Mouse (Mus musculus): Measurements from ENCODE around the gene Vrk2. TPM values are rescaled to one million over a fixed set of nuclear protein-coding genes. Genes with fewer than 3 reads are reported as not detected.
A peak's percentile ranks its signal among the peaks of the same experiment; 100 is the strongest.

Gene Vrk2
- polyA plus RNA-seq (2014; fragmentation: Nextera tagmentation; extraction: Ambion mirVana) = 2.4 and 3.4 TPM in 2 replicates

GRCm38 (mm10) chr11:26593061-26594059 lies at the start of gene Vrk2, which contains the start of gene Gm6899:
TSS of gene Vrk2 (minus strand) at chr11:26593999.
TSS of gene Gm6899 (plus strand) at chr11:26593241.
- H3K9me3 ChIP-seq (ENCODE audit: control insufficient read depth, low read length) = no peaks in the 10 kb centered on the region
- peak within 1 kb of the TSS; percentile 54 for H3K4me3 ChIP-seq (ENCODE audit: low read depth, low read length)
- H3K9ac ChIP-seq (replicated peaks; ENCODE audit: low read depth, low read length) = peak within 1 kb of the TSS; percentile 59
- under 1% methylated on average over 58 of the region's 60 CpGs for WGBS
- H3K4me1 ChIP-seq (ENCODE audit: control insufficient read depth, insufficient read depth, low read length) = peaks cover 5% of the 10 kb centered on the region; the same call in 1 of the 2 replicates
- H3K4me2 ChIP-seq (ENCODE audit: low read depth, low read length) = peak within 1 kb of the TSS; percentile 92
- ATAC-seq (ENCODE audit: low read depth) = peak; percentile 97
- H3K36me3 ChIP-seq (ENCODE audit: control insufficient read depth, insufficient read depth, low read length) = no peaks in the 10 kb centered on the region
- no peaks in the 10 kb centered on the region for H3K27me3 ChIP-seq (ENCODE audit: control insufficient read depth, insufficient read depth, low read length)
- no peak within 1 kb of the TSS for H3K27ac ChIP-seq (ENCODE audit: low read depth, low read length)

- no peaks in the 10 kb centered on the region for H3K9me3 ChIP-seq (ENCODE audit: control insufficient read depth, low read length)
- H3K4me2 ChIP-seq (ENCODE audit: low read depth, low read length) = no peak overlapping the region
- no peak overlapping the region for H3K27ac ChIP-seq (ENCODE audit: low read depth, low read length)
- no peaks in the 10 kb centered on the region for H3K4me1 ChIP-seq (ENCODE audit: control insufficient read depth, insufficient read depth, low read length)
- H3K36me3 ChIP-seq (ENCODE audit: control insufficient read depth, insufficient read depth, low read length) = no peaks in the 10 kb centered on the region
- WGBS = 97% methylated on average over 1 of the region's 1 CpGs
- no peak overlapping the region for H3K4me3 ChIP-seq (ENCODE audit: low read depth, low read length)
- no peak overlapping the region for H3K9ac ChIP-seq (replicated peaks; ENCODE audit: low read depth, low read length)
- no peak for ATAC-seq (ENCODE audit: low read depth)
- H3K27me3 ChIP-seq (ENCODE audit: control insufficient read depth, insufficient read depth, low read length) = no peaks in the 10 kb centered on the region
These were observed 48.3 kb upstream of the Vrk2 start for GRCm38 (mm10) chr11:26642141-26642540.

GRCm38 (mm10) chr11:26640314-26640785 lies 46.6 kb upstream of the Vrk2 start:
- 79% methylated on average over 8 of the region's 8 CpGs for WGBS
- H3K27ac ChIP-seq (ENCODE audit: low read depth, low read length) = no peak overlapping the region
- no peaks in the 10 kb centered on the region for H3K36me3 ChIP-seq (ENCODE audit: control insufficient read depth, insufficient read depth, low read length)
- H3K4me3 ChIP-seq (ENCODE audit: low read depth, low read length) = no peak overlapping the region
- H3K27me3 ChIP-seq (ENCODE audit: control insufficient read depth, insufficient read depth, low read length) = no peaks in the 10 kb centered on the region
- no peak overlapping the region for H3K4me2 ChIP-seq (ENCODE audit: low read depth, low read length)
- no peak for ATAC-seq (ENCODE audit: low read depth)
- no peak overlapping the region for H3K9ac ChIP-seq (replicated peaks; ENCODE audit: low read depth, low read length)
- no peaks in the 10 kb centered on the region for H3K4me1 ChIP-seq (ENCODE audit: control insufficient read depth, insufficient read depth, low read length)
- H3K9me3 ChIP-seq (ENCODE audit: control insufficient read depth, low read length) = no peaks in the 10 kb centered on the region

GRCm38 (mm10) chr11:26636239-26636638 lies 42.4 kb upstream of the Vrk2 start:
- Histone ChIP-seq H3K4me3 (ENCODE audit: low read depth, low read length) (no peak overlapping the region), H3K9ac (replicated peaks; ENCODE audit: low read depth, low read length) (no peak overlapping the region), H3K4me2 (ENCODE audit: low read depth, low read length) (no peak overlapping the region), H3K9me3 (ENCODE audit: control insufficient read depth, low read length) (no peaks in the 10 kb centered on the region), H3K27me3 (ENCODE audit: control insufficient read depth, insufficient read depth, low read length) (no peaks in the 10 kb centered on the region), H3K36me3 (ENCODE audit: control insufficient read depth, insufficient read depth, low read length) (no peaks in the 10 kb centered on the region), H3K27ac (ENCODE audit: low read depth, low read length) (no peak overlapping the region), H3K4me1 (ENCODE audit: control insufficient read depth, insufficient read depth, low read length) (no peaks in the 10 kb centered on the region)
- 93% methylated on average over 1 of the region's 1 CpGs for WGBS
- no peak for ATAC-seq (ENCODE audit: low read depth)

GRCm38 (mm10) chr11:26622727-26623126 lies 28.9 kb upstream of the Vrk2 start:
- Histone ChIP-seq H3K4me2 (ENCODE audit: low read depth, low read length) (no peak overlapping the region), H3K4me1 (ENCODE audit: control insufficient read depth, insufficient read depth, low read length) (no peaks in the 10 kb centered on the region), H3K27me3 (ENCODE audit: control insufficient read depth, insufficient read depth, low read length) (no peaks in the 10 kb centered on the region), H3K36me3 (ENCODE audit: control insufficient read depth, insufficient read depth, low read length) (no peaks in the 10 kb centered on the region), H3K27ac (ENCODE audit: low read depth, low read length) (no peak overlapping the region), H3K9me3 (ENCODE audit: control insufficient read depth, low read length) (no peaks in the 10 kb centered on the region), H3K9ac (replicated peaks; ENCODE audit: low read depth, low read length) (no peak overlapping the region), H3K4me3 (ENCODE audit: low read depth, low read length) (no peak overlapping the region)
- WGBS = 81% methylated on average over 5 of the region's 5 CpGs
- ATAC-seq (ENCODE audit: low read depth) = no peak

GRCm38 (mm10) chr11:26618475-26619223 lies 24.9 kb upstream of the Vrk2 start:
- Histone ChIP-seq H3K27me3 (ENCODE audit: control insufficient read depth, insufficient read depth, low read length) (no peaks in the 10 kb centered on the region), H3K4me1 (ENCODE audit: control insufficient read depth, insufficient read depth, low read length) (no peaks in the 10 kb centered on the region), H3K27ac (ENCODE audit: low read depth, low read length) (no peak overlapping the region), H3K4me3 (ENCODE audit: low read depth, low read length) (no peak overlapping the region), H3K9ac (replicated peaks; ENCODE audit: low read depth, low read length) (no peak overlapping the region), H3K4me2 (ENCODE audit: low read depth, low read length) (no peak overlapping the region), H3K9me3 (ENCODE audit: control insufficient read depth, low read length) (no peaks in the 10 kb centered on the region), H3K36me3 (ENCODE audit: control insufficient read depth, insufficient read depth, low read length) (no peaks in the 10 kb centered on the region)
- 93% methylated on average over 2 of the region's 2 CpGs for WGBS
- no peak for ATAC-seq (ENCODE audit: low read depth)

- no peak overlapping the region for H3K4me3 ChIP-seq (ENCODE audit: low read depth, low read length)
- H3K4me1 ChIP-seq (ENCODE audit: control insufficient read depth, insufficient read depth, low read length) = no peaks in the 10 kb centered on the region
- no peaks in the 10 kb centered on the region for H3K27me3 ChIP-seq (ENCODE audit: control insufficient read depth, insufficient read depth, low read length)
- ATAC-seq (ENCODE audit: low read depth) = peak; percentile 34; the same call in 1 of the 2 replicates
- no peaks in the 10 kb centered on the region for H3K36me3 ChIP-seq (ENCODE audit: control insufficient read depth, insufficient read depth, low read length)
- 54% methylated on average over 10 of the region's 10 CpGs for WGBS
- H3K4me2 ChIP-seq (ENCODE audit: low read depth, low read length) = no peak overlapping the region
- H3K9ac ChIP-seq (replicated peaks; ENCODE audit: low read depth, low read length) = no peak overlapping the region
- no peak overlapping the region for H3K27ac ChIP-seq (ENCODE audit: low read depth, low read length)
- H3K9me3 ChIP-seq (ENCODE audit: control insufficient read depth, low read length) = no peaks in the 10 kb centered on the region
These were observed 15.0 kb upstream of the Vrk2 start for GRCm38 (mm10) chr11:26608795-26609194.

- no peak for ATAC-seq (ENCODE audit: low read depth)
- no peaks in the 10 kb centered on the region for H3K27me3 ChIP-seq (ENCODE audit: control insufficient read depth, insufficient read depth, low read length)
- no peak overlapping the region for H3K9ac ChIP-seq (replicated peaks; ENCODE audit: low read depth, low read length)
- no peak overlapping the region for H3K4me3 ChIP-seq (ENCODE audit: low read depth, low read length)
- WGBS = 94% methylated on average over 1 of the region's 1 CpGs
- no peaks in the 10 kb centered on the region for H3K4me1 ChIP-seq (ENCODE audit: control insufficient read depth, insufficient read depth, low read length)
- no peaks in the 10 kb centered on the region for H3K36me3 ChIP-seq (ENCODE audit: control insufficient read depth, insufficient read depth, low read length)
- H3K9me3 ChIP-seq (ENCODE audit: control insufficient read depth, low read length) = no peaks in the 10 kb centered on the region
- H3K4me2 ChIP-seq (ENCODE audit: low read depth, low read length) = no peak overlapping the region
- no peak overlapping the region for H3K27ac ChIP-seq (ENCODE audit: low read depth, low read length)
These were observed 10.4 kb upstream of the Vrk2 start for GRCm38 (mm10) chr11:26604061-26604655.
